Mouse (Mus musculus): ENCODE results near the gene Neil3. TPM values are rescaled to one million over a fixed set of nuclear protein-coding genes. Genes with fewer than 3 reads are reported as not detected.
A peak's percentile ranks its signal among the peaks of the same experiment; 100 is the strongest.

Gene Neil3
- total RNA-seq (2021): under 1 TPM; 0.31 to 0.36 TPM

GRCm38 (mm10) chr8:53638495-53639171 is at the start of gene Neil3:
TSS of gene Neil3 (minus strand) at chr8:53639065.
- DNase-seq (ENCODE audit: low spot score): peak; percentile 55
- intact Hi-C loops (cut with DNase I): no loop called here

GRCm38 (mm10) chr8:53680846-53681245 is 42.0 kb upstream of the Neil3 start:
- no peak for DNase-seq (ENCODE audit: low spot score)
- intact Hi-C loops (cut with DNase I): no loop called here

GRCm38 (mm10) chr8:53663946-53664345 is 25.1 kb upstream of the Neil3 start:
- no peak for DNase-seq (ENCODE audit: low spot score)
- intact Hi-C loops (cut with DNase I): no loop called here

- intact Hi-C loops (cut with DNase I): no loop called here
- no peak for DNase-seq (ENCODE audit: low spot score)
These were observed 22.6 kb upstream of the Neil3 start for GRCm38 (mm10) chr8:53661436-53661835.

GRCm38 (mm10) chr8:53630618-53631017 is 8.2 kb downstream of the Neil3 start:
- intact Hi-C loops (cut with DNase I): no loop called here
- no peak for DNase-seq (ENCODE audit: low spot score)

- intact Hi-C loops (cut with DNase I): no loop called here
- DNase-seq (ENCODE audit: low spot score): no peak
These were observed 9.9 kb downstream of the Neil3 start for GRCm38 (mm10) chr8:53628864-53629415.

GRCm38 (mm10) chr8:53623425-53623824 is 15.4 kb downstream of the Neil3 start:
- DNase-seq (ENCODE audit: low spot score): no peak
- intact Hi-C loops (cut with DNase I): no loop called here

- intact Hi-C loops (cut with DNase I): no loop called here
- no peak for DNase-seq (ENCODE audit: low spot score)
These were observed 19.7 kb downstream of the Neil3 start for GRCm38 (mm10) chr8:53619196-53619595.

GRCm38 (mm10) chr8:53614288-53614646 is 24.6 kb downstream of the Neil3 start:
- intact Hi-C loops (cut with DNase I): no loop called here

GRCm38 (mm10) chr8:53613577-53614287 is 25.1 kb downstream of the Neil3 start:
- intact Hi-C loops (cut with DNase I): no loop called here
- DNase-seq (ENCODE audit: low spot score): no peak

More at GRCm38 (mm10) chr8:53614288-53614646, 24.6 kb downstream of the Neil3 start:
- no peak for DNase-seq (ENCODE audit: low spot score)

GRCm38 (mm10) chr8:53612297-53612696 is 26.6 kb downstream of the Neil3 start:
- intact Hi-C loops (cut with DNase I): no loop called here
- DNase-seq (ENCODE audit: low spot score): no peak

- no peak for DNase-seq (ENCODE audit: low spot score)
- intact Hi-C loops (cut with DNase I): loop anchor here (5.0 to 10.0 kb wide), 2 partner anchors 545 to 888 kb away; no protein-coding TSS in a partner anchor
These were observed 31.8 kb downstream of the Neil3 start for GRCm38 (mm10) chr8:53607040-53607439.

- no peak for DNase-seq (ENCODE audit: low spot score)
- intact Hi-C loops (cut with DNase I): loop anchor here (5.0 to 10.0 kb wide), 2 partner anchors 547 to 890 kb away; no protein-coding TSS in a partner anchor
These were observed 34.0 kb downstream of the Neil3 start for GRCm38 (mm10) chr8:53604906-53605305.

GRCm38 (mm10) chr8:53603672-53604071 is 35.2 kb downstream of the Neil3 start:
- no peak for DNase-seq (ENCODE audit: low spot score)
- intact Hi-C loops (cut with DNase I): loop anchor here (10.0 kb wide), 1 partner anchor 891 kb away; no protein-coding TSS in a partner anchor

- intact Hi-C loops (cut with DNase I): loop anchor here (10.0 kb wide), 1 partner anchor 894 kb away; no protein-coding TSS in a partner anchor
These were observed 38.0 kb downstream of the Neil3 start for GRCm38 (mm10) chr8:53600826-53601225.

GRCm38 (mm10) chr8:53600025-53600811 is 38.6 kb downstream of the Neil3 start:
- DNase-seq (ENCODE audit: low spot score): no peak
- intact Hi-C loops (cut with DNase I): loop anchor here (10.0 kb wide), 1 partner anchor 895 kb away; no protein-coding TSS in a partner anchor

More at GRCm38 (mm10) chr8:53600826-53601225, 38.0 kb downstream of the Neil3 start:
- no peak for DNase-seq (ENCODE audit: low spot score)

GRCm38 (mm10) chr8:53598101-53598500 is 40.8 kb downstream of the Neil3 start:
- intact Hi-C loops (cut with DNase I): no loop called here

GRCm38 (mm10) chr8:53591777-53592176 is 47.1 kb downstream of the Neil3 start:
- DNase-seq (ENCODE audit: low spot score): no peak
- intact Hi-C loops (cut with DNase I): no loop called here

More at GRCm38 (mm10) chr8:53598101-53598500, 40.8 kb downstream of the Neil3 start:
- DNase-seq (ENCODE audit: low spot score): no peak

- intact Hi-C loops (cut with DNase I): no loop called here
- DNase-seq (ENCODE audit: low spot score): no peak
These were observed 65.3 kb downstream of the Neil3 start for GRCm38 (mm10) chr8:53573600-53573999.

GRCm38 (mm10) chr8:53566223-53566622 is 72.6 kb downstream of the Neil3 start:
- no peak for DNase-seq (ENCODE audit: low spot score)
- intact Hi-C loops (cut with DNase I): no loop called here

All from heart, postnatal 25 days (tissue).